Mouse (Mus musculus): ENCODE data around the gene S100a3. TPM values are rescaled to one million over a fixed set of nuclear protein-coding genes. Genes with fewer than 3 reads are reported as not detected.

The S100a3 gene
- polyA plus RNA-seq, 1 experiment, result 1.9 TPM

GRCm38 (mm10) chr3:90550421-90550790, 10.0 kb upstream of the S100a3 start:
- H3K27ac ChIP-seq (ENCODE audit: insufficient read depth, low read length), result no peak overlapping the region
- H3K4me3 ChIP-seq (ENCODE audit: insufficient read depth, low read length), result no peak overlapping the region
- H3K4me1 ChIP-seq (ENCODE audit: control insufficient read depth, insufficient read depth, low read length), result no peaks in the 10 kb centered on the region
- TF ChIP-seq CTCF (IDR thresholded peaks at IDR 0.05; ENCODE audit: extremely low read depth, insufficient read depth, low read length) (no peak), POLR2A (IDR thresholded peaks at IDR 0.05; ENCODE audit: extremely low read depth, insufficient read depth, low read length) (no peak)

GRCm38 (mm10) chr3:90552231-90552630, 8.1 kb upstream of the S100a3 start:
- Histone ChIP-seq H3K27ac (ENCODE audit: insufficient read depth, low read length) (no peak overlapping the region), H3K4me3 (ENCODE audit: insufficient read depth, low read length) (no peak overlapping the region), H3K4me1 (ENCODE audit: control insufficient read depth, insufficient read depth, low read length) (no peaks in the 10 kb centered on the region)
- TF ChIP-seq CTCF (IDR thresholded peaks at IDR 0.05; ENCODE audit: extremely low read depth, insufficient read depth, low read length), result no peak
- no peak for TF ChIP-seq POLR2A (IDR thresholded peaks at IDR 0.05; ENCODE audit: extremely low read depth, insufficient read depth, low read length)

GRCm38 (mm10) chr3:90555954-90556353, 4.4 kb upstream of the S100a3 start:
- Histone ChIP-seq H3K4me3 (ENCODE audit: insufficient read depth, low read length) (no peak overlapping the region), H3K27ac (ENCODE audit: insufficient read depth, low read length) (no peak overlapping the region)
- TF ChIP-seq POLR2A (IDR thresholded peaks at IDR 0.05; ENCODE audit: extremely low read depth, insufficient read depth, low read length), result no peak
- no peak for TF ChIP-seq CTCF (IDR thresholded peaks at IDR 0.05; ENCODE audit: extremely low read depth, insufficient read depth, low read length)

GRCm38 (mm10) chr3:90574691-90575090, 14.3 kb downstream of the S100a3 start:
- Histone ChIP-seq H3K4me1 (ENCODE audit: control insufficient read depth, insufficient read depth, low read length) (peaks cover 3% of the 10 kb centered on the region; the same call in 1 of the 2 replicates), H3K27ac (ENCODE audit: insufficient read depth, low read length) (no peak overlapping the region), H3K4me3 (ENCODE audit: insufficient read depth, low read length) (no peak overlapping the region)
- no peak for TF ChIP-seq POLR2A (IDR thresholded peaks at IDR 0.05; ENCODE audit: extremely low read depth, insufficient read depth, low read length)
- no peak for TF ChIP-seq CTCF (IDR thresholded peaks at IDR 0.05; ENCODE audit: extremely low read depth, insufficient read depth, low read length)

More at GRCm38 (mm10) chr3:90555954-90556353, 4.4 kb upstream of the S100a3 start:
- no peaks in the 10 kb centered on the region for H3K4me1 ChIP-seq (ENCODE audit: control insufficient read depth, insufficient read depth, low read length)

- TF ChIP-seq POLR2A (IDR thresholded peaks at IDR 0.05; ENCODE audit: extremely low read depth, insufficient read depth, low read length) (no peak), CTCF (IDR thresholded peaks at IDR 0.05; ENCODE audit: extremely low read depth, insufficient read depth, low read length) (no peak)
- no peak overlapping the region for H3K27ac ChIP-seq (ENCODE audit: insufficient read depth, low read length)
- no peak overlapping the region for H3K4me3 ChIP-seq (ENCODE audit: insufficient read depth, low read length)
- peaks cover 3% of the 10 kb centered on the region; the same call in 1 of the 2 replicates for H3K4me1 ChIP-seq (ENCODE audit: control insufficient read depth, insufficient read depth, low read length)
Measured at GRCm38 (mm10) chr3:90575320-90575719, 14.9 kb downstream of the S100a3 start.

GRCm38 (mm10) chr3:90576351-90577001, 16.1 kb downstream of the S100a3 start:
- Histone ChIP-seq H3K27ac (ENCODE audit: insufficient read depth, low read length) (no peak overlapping the region), H3K4me1 (ENCODE audit: control insufficient read depth, insufficient read depth, low read length) (peaks cover 3% of the 10 kb centered on the region; the same call in 1 of the 2 replicates), H3K4me3 (ENCODE audit: insufficient read depth, low read length) (no peak overlapping the region)
- TF ChIP-seq CTCF (IDR thresholded peaks at IDR 0.05; ENCODE audit: extremely low read depth, insufficient read depth, low read length) (no peak), POLR2A (IDR thresholded peaks at IDR 0.05; ENCODE audit: extremely low read depth, insufficient read depth, low read length) (no peak)

- Histone ChIP-seq H3K4me3 (ENCODE audit: insufficient read depth, low read length) (no peak overlapping the region), H3K27ac (ENCODE audit: insufficient read depth, low read length) (no peak overlapping the region), H3K4me1 (ENCODE audit: control insufficient read depth, insufficient read depth, low read length) (peaks cover 3% of the 10 kb centered on the region; the same call in 1 of the 2 replicates)
- no peak for TF ChIP-seq CTCF (IDR thresholded peaks at IDR 0.05; ENCODE audit: extremely low read depth, insufficient read depth, low read length)
- TF ChIP-seq POLR2A (IDR thresholded peaks at IDR 0.05; ENCODE audit: extremely low read depth, insufficient read depth, low read length), result no peak
Measured at GRCm38 (mm10) chr3:90579433-90579832, 19.1 kb downstream of the S100a3 start.

GRCm38 (mm10) chr3:90581141-90581540, 20.8 kb downstream of the S100a3 start:
- peaks cover under 1% of the 10 kb centered on the region; the same call in 1 of the 2 replicates for H3K4me1 ChIP-seq (ENCODE audit: control insufficient read depth, insufficient read depth, low read length)
- no peak for TF ChIP-seq POLR2A (IDR thresholded peaks at IDR 0.05; ENCODE audit: extremely low read depth, insufficient read depth, low read length)
- no peak for TF ChIP-seq CTCF (IDR thresholded peaks at IDR 0.05; ENCODE audit: extremely low read depth, insufficient read depth, low read length)

GRCm38 (mm10) chr3:90582156-90582555, 21.8 kb downstream of the S100a3 start:
- no peak for TF ChIP-seq CTCF (IDR thresholded peaks at IDR 0.05; ENCODE audit: extremely low read depth, insufficient read depth, low read length)
- TF ChIP-seq POLR2A (IDR thresholded peaks at IDR 0.05; ENCODE audit: extremely low read depth, insufficient read depth, low read length), result no peak
- no peak overlapping the region for H3K27ac ChIP-seq (ENCODE audit: insufficient read depth, low read length)
- H3K4me3 ChIP-seq (ENCODE audit: insufficient read depth, low read length), result no peak overlapping the region
- peaks cover 3% of the 10 kb centered on the region; the same call in 1 of the 2 replicates for H3K4me1 ChIP-seq (ENCODE audit: control insufficient read depth, insufficient read depth, low read length)

More at GRCm38 (mm10) chr3:90581141-90581540, 20.8 kb downstream of the S100a3 start:
- Histone ChIP-seq H3K27ac (ENCODE audit: insufficient read depth, low read length) (no peak overlapping the region), H3K4me3 (ENCODE audit: insufficient read depth, low read length) (no peak overlapping the region)

GRCm38 (mm10) chr3:90582556-90582955, 22.2 kb downstream of the S100a3 start:
- H3K27ac ChIP-seq (ENCODE audit: insufficient read depth, low read length), result no peak overlapping the region
- no peak overlapping the region for H3K4me3 ChIP-seq (ENCODE audit: insufficient read depth, low read length)
- TF ChIP-seq CTCF (IDR thresholded peaks at IDR 0.05; ENCODE audit: extremely low read depth, insufficient read depth, low read length) (no peak), POLR2A (IDR thresholded peaks at IDR 0.05; ENCODE audit: extremely low read depth, insufficient read depth, low read length) (no peak)
- H3K4me1 ChIP-seq (ENCODE audit: control insufficient read depth, insufficient read depth, low read length), result peaks cover 3% of the 10 kb centered on the region

Data from cortical plate, adult 2 months (tissue).